Mouse (Mus musculus): ENCODE results near the gene Mreg. TPM values are rescaled to one million over a fixed set of nuclear protein-coding genes. Genes with fewer than 3 reads are reported as not detected.

Gene Mreg
- polyA plus RNA-seq, 1 experiment from 2014 or later, result 2.3 TPM

DNA sequence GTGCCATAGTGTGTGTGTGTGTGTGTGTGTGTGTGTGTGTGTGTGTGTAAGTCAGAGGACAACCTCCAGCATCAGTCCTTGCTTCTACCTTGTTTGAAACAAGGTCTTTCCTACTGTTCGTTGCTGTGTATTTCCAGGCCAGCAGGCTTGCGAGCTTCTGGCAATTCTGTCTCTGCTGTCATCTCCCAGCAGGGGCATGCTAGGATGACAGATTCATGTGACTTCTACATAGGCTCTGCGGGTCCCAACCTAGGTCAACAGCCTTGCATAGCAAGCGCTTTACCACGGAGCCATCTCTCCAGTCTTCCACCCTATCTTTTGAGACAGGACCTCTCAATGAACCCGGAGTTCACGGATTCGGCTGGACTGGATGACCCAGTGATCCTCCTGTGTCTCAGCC, 20.7 kb downstream of the Mreg start:
- 92% methylated on average over 8 of the region's 8 CpGs for WGBS
- no peak overlapping the region for H3K27ac ChIP-seq (replicated peaks; ENCODE audit: low read depth, low read length)
- no peak for DNase-seq

GRCm38 (mm10) chr1:72188142-72188738, 23.9 kb downstream of the Mreg start:
- H3K9me3 ChIP-seq (ENCODE audit: control insufficient read depth, low read length), result no peaks in the 10 kb centered on the region
- no peak overlapping the region for H3K27ac ChIP-seq (replicated peaks; ENCODE audit: low read depth, low read length)
- H3K4me1 ChIP-seq (ENCODE audit: control insufficient read depth, insufficient read depth, low read length), result peaks cover 4% of the 10 kb centered on the region; the same call in 1 of the 2 replicates
- H3K9ac ChIP-seq (replicated peaks; ENCODE audit: low read length), result no peak overlapping the region
- DNase-seq (no peak), ATAC-seq (ENCODE audit: low FRiP score, low TSS enrichment) (no peak)
- no peak overlapping the region for H3K4me3 ChIP-seq (replicated peaks; ENCODE audit: low read depth, low read length)
- no peak overlapping the region for H3K4me2 ChIP-seq (ENCODE audit: low read length)
- H3K27me3 ChIP-seq (ENCODE audit: control insufficient read depth, insufficient read depth, low read length), result no peaks in the 10 kb centered on the region
- WGBS, result 79% methylated on average over 16 of the region's 16 CpGs
- H3K36me3 ChIP-seq (ENCODE audit: control insufficient read depth, insufficient read depth, low read length), result no peaks in the 10 kb centered on the region

More for the DNA sequence above, 20.7 kb downstream of the Mreg start:
- Histone ChIP-seq H3K4me2 (ENCODE audit: low read length) (no peak overlapping the region), H3K36me3 (ENCODE audit: control insufficient read depth, insufficient read depth, low read length) (no peaks in the 10 kb centered on the region), H3K9me3 (ENCODE audit: control insufficient read depth, low read length) (no peaks in the 10 kb centered on the region), H3K4me1 (ENCODE audit: control insufficient read depth, insufficient read depth, low read length) (no peaks in the 10 kb centered on the region), H3K9ac (replicated peaks; ENCODE audit: low read length) (no peak overlapping the region), H3K4me3 (replicated peaks; ENCODE audit: low read depth, low read length) (no peak overlapping the region), H3K27me3 (ENCODE audit: control insufficient read depth, insufficient read depth, low read length) (no peaks in the 10 kb centered on the region)
- ATAC-seq (ENCODE audit: low FRiP score, low TSS enrichment), result no peak

DNA sequence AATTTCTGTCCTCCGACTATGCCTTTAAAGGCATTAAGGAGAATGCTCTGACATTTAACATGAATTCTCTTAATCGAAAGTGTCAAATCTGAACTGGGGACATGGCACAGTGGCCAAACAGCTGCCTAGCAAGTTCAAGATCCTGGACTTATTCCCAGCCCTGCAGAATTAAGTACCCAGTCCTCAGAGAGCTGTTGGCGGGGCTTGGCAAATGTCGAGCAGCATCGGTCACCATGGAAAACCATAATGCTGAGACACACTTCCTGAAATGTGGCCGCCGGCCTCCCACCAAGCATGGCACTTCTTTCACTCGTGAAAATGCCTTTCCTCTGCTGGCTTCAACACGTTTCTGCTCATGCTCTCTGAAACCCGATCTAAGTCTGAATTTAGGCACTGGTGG, 24.6 kb downstream of the Mreg start:
- no peak for DNase-seq
- H3K4me1 ChIP-seq (ENCODE audit: control insufficient read depth, insufficient read depth, low read length), result peaks cover 11% of the 10 kb centered on the region; the same call in 1 of the 2 replicates
- WGBS, result 70% methylated on average over 10 of the region's 10 CpGs

GRCm38 (mm10) chr1:72186151-72186550, 26.0 kb downstream of the Mreg start:
- H3K27ac ChIP-seq (replicated peaks; ENCODE audit: low read depth, low read length), result no peak overlapping the region

More for the DNA sequence above, 24.6 kb downstream of the Mreg start:
- H3K9me3 ChIP-seq (ENCODE audit: control insufficient read depth, low read length), result no peaks in the 10 kb centered on the region
- no peak overlapping the region for H3K9ac ChIP-seq (replicated peaks; ENCODE audit: low read length)
- H3K27me3 ChIP-seq (ENCODE audit: control insufficient read depth, insufficient read depth, low read length), result no peaks in the 10 kb centered on the region
- H3K4me2 ChIP-seq (ENCODE audit: low read length), result no peak overlapping the region
- no peak overlapping the region for H3K4me3 ChIP-seq (replicated peaks; ENCODE audit: low read depth, low read length)
- H3K36me3 ChIP-seq (ENCODE audit: control insufficient read depth, insufficient read depth, low read length), result no peaks in the 10 kb centered on the region
- no peak for ATAC-seq (ENCODE audit: low FRiP score, low TSS enrichment)
- no peak overlapping the region for H3K27ac ChIP-seq (replicated peaks; ENCODE audit: low read depth, low read length)

GRCm38 (mm10) chr1:72183554-72183953, 28.6 kb downstream of the Mreg start:
- DNase-seq (no peak), ATAC-seq (ENCODE audit: low FRiP score, low TSS enrichment) (no peak)
- peak overlapping the region; percentile 53 for H3K4me2 ChIP-seq (ENCODE audit: low read length)
- H3K9ac ChIP-seq (replicated peaks; ENCODE audit: low read length), result no peak overlapping the region
- no peaks in the 10 kb centered on the region for H3K36me3 ChIP-seq (ENCODE audit: control insufficient read depth, insufficient read depth, low read length)
- H3K27me3 ChIP-seq (ENCODE audit: control insufficient read depth, insufficient read depth, low read length), result no peaks in the 10 kb centered on the region
- H3K4me1 ChIP-seq (ENCODE audit: control insufficient read depth, insufficient read depth, low read length), result peaks cover 12% of the 10 kb centered on the region; the same call in 1 of the 2 replicates
- H3K27ac ChIP-seq (replicated peaks; ENCODE audit: low read depth, low read length), result no peak overlapping the region
- no peak overlapping the region for H3K4me3 ChIP-seq (replicated peaks; ENCODE audit: low read depth, low read length)
- WGBS, result 59% methylated on average over 6 of the region's 6 CpGs
- H3K9me3 ChIP-seq (ENCODE audit: control insufficient read depth, low read length), result no peaks in the 10 kb centered on the region

More at GRCm38 (mm10) chr1:72186151-72186550, 26.0 kb downstream of the Mreg start:
- H3K4me2 ChIP-seq (ENCODE audit: low read length), result no peak overlapping the region
- no peaks in the 10 kb centered on the region for H3K36me3 ChIP-seq (ENCODE audit: control insufficient read depth, insufficient read depth, low read length)
- ATAC-seq (ENCODE audit: low FRiP score, low TSS enrichment) (no peak), DNase-seq (no peak)
- no peaks in the 10 kb centered on the region for H3K27me3 ChIP-seq (ENCODE audit: control insufficient read depth, insufficient read depth, low read length)
- 87% methylated on average over 5 of the region's 5 CpGs for WGBS
- H3K4me1 ChIP-seq (ENCODE audit: control insufficient read depth, insufficient read depth, low read length), result peaks cover 12% of the 10 kb centered on the region; the same call in 1 of the 2 replicates
- no peak overlapping the region for H3K9ac ChIP-seq (replicated peaks; ENCODE audit: low read length)
- no peaks in the 10 kb centered on the region for H3K9me3 ChIP-seq (ENCODE audit: control insufficient read depth, low read length)
- no peak overlapping the region for H3K4me3 ChIP-seq (replicated peaks; ENCODE audit: low read depth, low read length)

DNA sequence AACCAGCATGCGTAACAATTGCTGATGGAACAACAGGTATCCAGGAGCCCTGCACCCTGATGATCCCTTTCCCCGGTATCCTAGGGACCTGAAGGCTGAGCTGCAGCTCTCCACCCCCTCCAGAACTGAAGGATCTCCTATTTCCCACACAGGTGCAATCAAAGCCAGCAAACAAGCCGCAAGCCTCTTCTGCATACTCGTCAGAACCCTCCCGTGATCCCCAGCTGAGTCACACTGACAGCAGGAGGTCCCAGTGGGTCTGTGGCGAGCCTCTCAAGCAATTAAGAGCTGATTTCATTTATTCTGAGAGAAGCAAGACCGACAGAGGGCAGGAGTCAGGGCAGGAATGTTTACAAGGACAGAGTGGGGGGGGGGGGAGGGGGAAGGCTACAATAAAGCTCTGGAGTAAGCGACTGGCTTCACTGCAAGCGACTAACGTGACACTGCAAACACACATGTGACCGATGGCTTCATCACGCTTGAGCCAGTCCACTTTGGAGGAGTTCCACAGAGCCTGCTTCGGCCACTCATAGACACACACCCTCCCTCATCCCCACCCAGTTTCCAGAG, 29.1 kb downstream of the Mreg start:
- Histone ChIP-seq H3K27ac (replicated peaks; ENCODE audit: low read depth, low read length) (no peak overlapping the region), H3K36me3 (ENCODE audit: control insufficient read depth, insufficient read depth, low read length) (no peaks in the 10 kb centered on the region), H3K4me2 (ENCODE audit: low read length) (peak overlapping the region; percentile 53), H3K9me3 (ENCODE audit: control insufficient read depth, low read length) (no peaks in the 10 kb centered on the region), H3K4me3 (replicated peaks; ENCODE audit: low read depth, low read length) (peak overlapping the region; percentile 17; the same call in 1 of the 2 replicates), H3K9ac (replicated peaks; ENCODE audit: low read length) (peak overlapping the region; percentile 26; the same call in 1 of the 2 replicates), H3K4me1 (ENCODE audit: control insufficient read depth, insufficient read depth, low read length) (peaks cover 12% of the 10 kb centered on the region; the same call in 1 of the 2 replicates), H3K27me3 (ENCODE audit: control insufficient read depth, insufficient read depth, low read length) (no peaks in the 10 kb centered on the region)
- DNase-seq (peak; percentile 63), ATAC-seq (ENCODE audit: low FRiP score, low TSS enrichment) (peak; percentile 71)
- WGBS, result 8% methylated on average over 13 of the region's 13 CpGs

DNA sequence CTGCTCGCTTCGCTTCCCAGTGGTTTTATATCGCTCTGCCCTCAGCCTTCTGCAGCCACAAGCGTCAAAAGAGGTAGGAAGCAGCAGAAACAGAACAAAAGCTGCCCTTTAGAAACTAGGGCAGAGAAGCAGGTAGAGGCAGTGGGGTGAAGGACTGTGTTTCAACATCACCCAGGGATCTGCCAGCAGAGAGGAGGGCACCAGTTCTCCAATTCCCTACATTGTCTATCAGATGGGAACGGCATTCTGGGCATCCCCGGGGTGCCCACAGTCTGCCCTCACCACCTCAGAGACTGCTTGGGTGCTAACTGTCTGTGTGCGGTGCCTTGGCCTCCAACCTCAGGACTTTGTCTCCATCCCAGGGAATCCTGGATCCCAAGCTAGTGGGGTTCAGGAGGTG, 32.2 kb downstream of the Mreg start:
- ATAC-seq (ENCODE audit: low FRiP score, low TSS enrichment) (no peak), DNase-seq (no peak)
- Histone ChIP-seq H3K27ac (replicated peaks; ENCODE audit: low read depth, low read length) (no peak overlapping the region), H3K9ac (replicated peaks; ENCODE audit: low read length) (no peak overlapping the region), H3K27me3 (ENCODE audit: control insufficient read depth, insufficient read depth, low read length) (no peaks in the 10 kb centered on the region), H3K36me3 (ENCODE audit: control insufficient read depth, insufficient read depth, low read length) (no peaks in the 10 kb centered on the region), H3K4me1 (ENCODE audit: control insufficient read depth, insufficient read depth, low read length) (peaks cover 12% of the 10 kb centered on the region; the same call in 1 of the 2 replicates), H3K4me3 (replicated peaks; ENCODE audit: low read depth, low read length) (no peak overlapping the region), H3K4me2 (ENCODE audit: low read length) (no peak overlapping the region), H3K9me3 (ENCODE audit: control insufficient read depth, low read length) (no peaks in the 10 kb centered on the region)
- WGBS, result 85% methylated on average over 7 of the region's 7 CpGs

DNA sequence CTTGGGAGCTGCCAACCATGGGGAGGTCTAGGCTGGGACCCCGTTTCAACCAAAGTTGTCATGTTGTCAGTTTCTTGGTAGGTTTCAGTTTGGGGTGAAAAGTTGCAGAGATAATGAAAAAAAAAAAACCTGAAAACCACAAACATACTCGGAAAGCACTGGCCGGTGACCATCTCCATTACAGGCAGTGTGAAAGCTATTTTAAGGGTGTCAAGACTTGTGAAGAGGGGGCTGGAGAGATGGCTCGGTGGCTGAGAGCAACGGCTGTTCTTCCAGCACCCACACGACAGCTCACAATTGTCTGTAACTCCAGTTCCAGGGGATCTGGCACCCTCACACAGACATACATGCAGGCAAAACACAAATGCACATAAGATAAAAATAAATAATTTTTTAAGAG, 35.9 kb downstream of the Mreg start:
- WGBS, result 87% methylated on average over 6 of the region's 6 CpGs
- Histone ChIP-seq H3K4me1 (ENCODE audit: control insufficient read depth, insufficient read depth, low read length) (no peaks in the 10 kb centered on the region), H3K36me3 (ENCODE audit: control insufficient read depth, insufficient read depth, low read length) (no peaks in the 10 kb centered on the region), H3K4me2 (ENCODE audit: low read length) (no peak overlapping the region), H3K9me3 (ENCODE audit: control insufficient read depth, low read length) (no peaks in the 10 kb centered on the region), H3K9ac (replicated peaks; ENCODE audit: low read length) (no peak overlapping the region), H3K4me3 (replicated peaks; ENCODE audit: low read depth, low read length) (no peak overlapping the region), H3K27ac (replicated peaks; ENCODE audit: low read depth, low read length) (no peak overlapping the region), H3K27me3 (ENCODE audit: control insufficient read depth, insufficient read depth, low read length) (no peaks in the 10 kb centered on the region)
- no peak for DNase-seq
- ATAC-seq (ENCODE audit: low FRiP score, low TSS enrichment), result no peak

- H3K4me1 ChIP-seq (ENCODE audit: control insufficient read depth, insufficient read depth, low read length), result no peaks in the 10 kb centered on the region
- no peak overlapping the region for H3K27ac ChIP-seq (replicated peaks; ENCODE audit: low read depth, low read length)
- WGBS, result 79% methylated on average over 7 of the region's 7 CpGs
- no peaks in the 10 kb centered on the region for H3K36me3 ChIP-seq (ENCODE audit: control insufficient read depth, insufficient read depth, low read length)
- H3K27me3 ChIP-seq (ENCODE audit: control insufficient read depth, insufficient read depth, low read length), result no peaks in the 10 kb centered on the region
- no peaks in the 10 kb centered on the region for H3K9me3 ChIP-seq (ENCODE audit: control insufficient read depth, low read length)
- ATAC-seq (ENCODE audit: low FRiP score, low TSS enrichment) (no peak), DNase-seq (no peak)
- H3K4me2 ChIP-seq (ENCODE audit: low read length), result no peak overlapping the region
- no peak overlapping the region for H3K4me3 ChIP-seq (replicated peaks; ENCODE audit: low read depth, low read length)
- H3K9ac ChIP-seq (replicated peaks; ENCODE audit: low read length), result no peak overlapping the region
These were observed 37.9 kb downstream of the Mreg start for GRCm38 (mm10) chr1:72174183-72174582.

All from midbrain, embryonic 14.5 days (tissue).